Mouse (Mus musculus) midbrain, embryonic 12.5 days (tissue): Measurements from ENCODE around the gene Togaram1. TPM values are rescaled to one million over a fixed set of nuclear protein-coding genes. Genes with fewer than 3 reads are reported as not detected.

ENCODE experiments used
- ATAC-seq: fragments of 200-750 bp; cut with Nextera tagmentation; 2 replicates; pipeline ENCODE4 v1.8.0; 2017; ENCODE audit warnings: low read depth, moderate TSS enrichment, moderate library complexity; ENCODE audit not compliant: low FRiP score
- H3K27ac ChIP-seq: fragments of 300-500 bp; sonication (generic); replicated peaks from 2 replicates; pipeline ENCODE4 v1.5.1; 2016; ENCODE audit warnings: mild to moderate bottlenecking
- H3K27me3 ChIP-seq: fragments of 300-500 bp; sonication (generic); 2 replicates; pipeline ENCODE4 v1.6.1; 2016; ENCODE audit warnings: mild to moderate bottlenecking
- H3K36me3 ChIP-seq: fragments of 300-500 bp; sonication (generic); 2 replicates; pipeline ENCODE4 v1.6.1; 2016
- H3K4me1 ChIP-seq: fragments of 300-500 bp; sonication (generic); 2 replicates; pipeline ENCODE4 v1.6.1; 2016
- H3K4me2 ChIP-seq: fragments of 300-500 bp; sonication (generic); replicated peaks from 2 replicates; pipeline ENCODE4 v1.6.1; 2016; ENCODE audit warnings: mild to moderate bottlenecking, moderate library complexity
- H3K4me3 ChIP-seq: fragments of 300-500 bp; sonication (generic); 2 replicates; pipeline ENCODE4 v1.5.1; 2016; ENCODE audit warnings: mild to moderate bottlenecking
- H3K9ac ChIP-seq: fragments of 300-500 bp; sonication (generic); replicated peaks from 2 replicates; pipeline ENCODE4 v1.6.1; 2016; ENCODE audit warnings: mild to moderate bottlenecking, moderate library complexity
- H3K9me3 ChIP-seq: fragments of 300-500 bp; sonication (generic); 2 replicates; pipeline ENCODE4 v1.6.1; 2016; ENCODE audit warnings: mild to moderate bottlenecking
- WGBS: fragments of 180-500 bp; shearing (Covaris S2); methylation state at CpG from one replicate; pipeline ENCODE4 v1.1.7; 2016; 5-methylcytosine and 5-hydroxymethylcytosine counted together
- polyA plus RNA-seq: library from polyadenylated mRNA; unstranded; fragments of >200 nt; fragmentation: Nextera tagmentation; extraction: Ambion mirVana; gene quantifications from 2 replicates; pipeline ENCODE4 v1.2.1, GENCODE M21; 2016

Togaram1 gene
- polyA plus RNA-seq: 27.5 and 33.4 TPM in 2 replicates

DNA sequence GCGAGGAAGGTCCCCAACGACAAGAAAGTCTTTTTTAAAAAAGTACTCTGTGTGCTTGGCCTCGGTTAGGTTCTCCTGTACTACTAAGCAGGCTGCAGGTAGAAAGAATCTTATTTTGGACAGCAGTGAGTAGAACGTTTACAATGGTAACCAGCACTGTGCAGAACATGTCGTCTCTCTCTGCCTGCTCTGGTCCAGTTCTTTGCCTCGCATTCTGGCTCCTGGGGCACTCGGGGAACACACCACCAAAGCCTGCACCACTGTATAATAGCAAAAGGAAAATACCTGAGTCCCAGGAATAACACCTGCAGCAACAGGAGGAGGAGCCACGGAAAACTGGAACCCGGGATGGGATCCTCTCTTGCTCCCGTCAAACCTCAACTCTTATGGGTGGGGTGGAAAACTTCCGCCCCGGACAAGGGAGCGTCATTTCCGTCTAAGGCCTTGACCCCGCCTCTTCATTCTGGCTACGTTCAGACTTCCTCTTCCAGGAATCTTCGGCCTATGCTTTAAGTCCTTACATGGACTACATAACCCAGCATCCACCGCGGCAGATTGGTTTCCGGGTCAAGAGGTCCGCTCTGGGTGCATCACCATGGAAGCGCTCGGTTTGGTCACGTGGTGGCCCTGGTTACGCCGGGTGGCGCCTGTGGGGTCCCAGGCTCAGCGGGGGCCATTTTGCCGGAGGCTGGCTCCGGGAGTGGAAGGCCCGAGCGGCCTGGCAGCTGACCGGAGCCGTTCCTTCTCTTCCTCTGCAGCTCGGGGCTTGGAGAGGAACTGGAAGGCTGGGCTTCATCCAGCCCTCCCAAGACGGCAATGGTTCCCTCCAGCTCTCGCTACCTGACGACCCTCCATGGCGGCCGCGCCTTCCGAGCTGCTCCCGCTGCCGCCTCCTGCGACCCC, at the start of gene Togaram1, which contains the start of gene Klhl28:
Gene Togaram1, plus strand, starts transcription at position 681 of the 903 bp plus-strand sequence.
Gene Klhl28, minus strand, starts transcription at position 411 of the 903 bp plus-strand sequence.
- peak; percentile 99 for ATAC-seq
- H3K36me3 ChIP-seq: no peaks in the 10 kb centered on the region
- H3K4me3 ChIP-seq: peak within 1 kb of the TSS; percentile 67
- peak within 1 kb of the TSS; percentile 92 for H3K27ac ChIP-seq
- H3K27me3 ChIP-seq: no peaks in the 10 kb centered on the region
- WGBS: 1% methylated on average over 45 of the region's 45 CpGs
- H3K9ac ChIP-seq: peak within 1 kb of the TSS; percentile 92
- peaks cover 34% of the 10 kb centered on the region for H3K4me1 ChIP-seq
- peak within 1 kb of the TSS; percentile 98 for H3K4me2 ChIP-seq
- no peaks in the 10 kb centered on the region for H3K9me3 ChIP-seq

GRCm38 (mm10) chr12:64916735-64917134, 48.9 kb upstream of the Togaram1 start:
- Histone ChIP-seq H3K27ac (no peak overlapping the region), H3K9ac (no peak overlapping the region), H3K4me1 (no peaks in the 10 kb centered on the region), H3K4me3 (no peak overlapping the region), H3K36me3 (no peaks in the 10 kb centered on the region), H3K27me3 (peaks cover 5% of the 10 kb centered on the region), H3K9me3 (no peaks in the 10 kb centered on the region), H3K4me2 (no peak overlapping the region)
- no peak for ATAC-seq

DNA sequence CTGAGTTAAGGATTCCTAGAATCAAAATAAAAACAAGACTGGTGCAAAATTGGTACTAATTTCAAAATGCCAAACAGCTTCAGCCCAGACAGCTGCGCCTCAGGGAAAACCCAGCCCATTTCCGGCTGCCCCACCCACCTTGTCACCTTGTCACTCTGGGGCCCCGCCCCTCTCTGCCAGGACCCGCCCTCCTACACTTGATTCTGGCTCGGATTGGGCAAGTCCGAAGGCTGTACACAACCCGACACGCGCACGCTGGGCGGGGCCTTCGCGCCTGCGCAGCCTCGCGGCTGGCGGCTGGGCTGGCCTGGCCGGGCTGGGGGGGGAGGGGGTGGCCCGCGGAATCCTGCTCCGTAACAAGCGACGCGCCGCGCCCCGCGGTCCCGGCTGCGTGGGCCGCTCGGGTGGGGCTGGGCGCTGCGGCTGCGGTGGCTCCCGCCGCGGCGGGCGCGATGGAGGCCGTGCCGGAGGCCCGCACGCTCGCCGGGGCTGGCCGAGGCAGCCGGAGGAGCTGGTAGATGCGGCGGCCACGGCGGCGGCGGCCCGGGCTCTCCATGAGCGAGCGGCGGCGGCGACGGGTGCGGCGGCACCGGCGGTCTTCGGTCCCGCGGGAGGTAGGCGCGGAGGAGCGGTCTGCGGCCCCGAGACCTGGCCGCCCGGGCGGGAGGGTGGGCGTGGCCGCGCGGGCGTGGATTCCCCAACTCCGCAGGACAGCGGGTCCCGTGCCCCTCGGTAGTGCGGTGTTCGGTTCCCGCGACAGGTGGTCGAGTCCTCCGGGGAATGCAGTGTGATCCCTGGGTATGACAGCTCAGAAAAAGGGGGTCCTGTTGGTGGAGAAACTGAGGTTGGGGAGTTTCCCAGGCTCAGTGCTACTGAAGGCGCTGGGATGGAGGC, 47.8 kb upstream of the Togaram1 start, which contains the start of gene Gm527:
Gene Gm527, plus strand, starts transcription at position 329 of the 894 bp plus-strand sequence.
- Histone ChIP-seq H3K36me3 (peaks cover 6% of the 10 kb centered on the region; the same call in 1 of the 2 replicates), H3K9me3 (no peaks in the 10 kb centered on the region), H3K27me3 (peaks cover 5% of the 10 kb centered on the region), H3K9ac (peak within 1 kb of the TSS; percentile 87), H3K4me1 (no peaks in the 10 kb centered on the region), H3K4me3 (peak within 1 kb of the TSS; percentile 77), H3K27ac (peak within 1 kb of the TSS; percentile 74), H3K4me2 (peak within 1 kb of the TSS; percentile 84)
- under 1% methylated on average over 53 of the region's 93 CpGs for WGBS
- peak; percentile 100 for ATAC-seq

GRCm38 (mm10) chr12:64937493-64937892, 28.1 kb upstream of the Togaram1 start:
- WGBS: 84% methylated on average over 2 of the region's 2 CpGs

GRCm38 (mm10) chr12:64964560-64964959, 1.0 kb upstream of the Togaram1 start:
- Histone ChIP-seq H3K9me3 (no peaks in the 10 kb centered on the region), H3K27ac (no peak overlapping the region), H3K4me3 (peak overlapping the region; percentile 67), H3K27me3 (no peaks in the 10 kb centered on the region), H3K4me2 (peak overlapping the region; percentile 83), H3K9ac (peak overlapping the region; percentile 71), H3K4me1 (peaks cover 30% of the 10 kb centered on the region), H3K36me3 (no peaks in the 10 kb centered on the region)
- WGBS: 26% methylated on average over 4 of the region's 4 CpGs
- no peak for ATAC-seq

More at GRCm38 (mm10) chr12:64937493-64937892, 28.1 kb upstream of the Togaram1 start:
- Histone ChIP-seq H3K9me3 (no peaks in the 10 kb centered on the region), H3K4me2 (no peak overlapping the region), H3K27me3 (no peaks in the 10 kb centered on the region), H3K27ac (no peak overlapping the region), H3K4me3 (no peak overlapping the region), H3K9ac (no peak overlapping the region), H3K4me1 (no peaks in the 10 kb centered on the region), H3K36me3 (peaks cover 10% of the 10 kb centered on the region; the same call in 1 of the 2 replicates)
- no peak for ATAC-seq

- ATAC-seq: no peak
- Histone ChIP-seq H3K27me3 (no peaks in the 10 kb centered on the region), H3K36me3 (no peaks in the 10 kb centered on the region), H3K4me1 (peaks cover 41% of the 10 kb centered on the region), H3K9me3 (no peaks in the 10 kb centered on the region), H3K4me3 (peak overlapping the region; percentile 67), H3K9ac (peak overlapping the region; percentile 92), H3K27ac (peak overlapping the region; percentile 92), H3K4me2 (peak overlapping the region; percentile 98)
- WGBS: under 1% methylated on average over 43 of the region's 44 CpGs
Observed at GRCm38 (mm10) chr12:64966101-64966631, 562 bp downstream of the Togaram1 start.

GRCm38 (mm10) chr12:64966652-64967435, 1.2 kb downstream of the Togaram1 start:
- Histone ChIP-seq H3K4me1 (peaks cover 44% of the 10 kb centered on the region), H3K36me3 (no peaks in the 10 kb centered on the region), H3K27ac (peak overlapping the region; percentile 92; the same call in 1 of the 2 replicates), H3K27me3 (no peaks in the 10 kb centered on the region), H3K4me2 (peak overlapping the region; percentile 98), H3K4me3 (peak overlapping the region; percentile 67), H3K9ac (peak overlapping the region; percentile 92), H3K9me3 (no peaks in the 10 kb centered on the region)
- 4% methylated on average over 19 of the region's 19 CpGs for WGBS
- no peak for ATAC-seq

DNA sequence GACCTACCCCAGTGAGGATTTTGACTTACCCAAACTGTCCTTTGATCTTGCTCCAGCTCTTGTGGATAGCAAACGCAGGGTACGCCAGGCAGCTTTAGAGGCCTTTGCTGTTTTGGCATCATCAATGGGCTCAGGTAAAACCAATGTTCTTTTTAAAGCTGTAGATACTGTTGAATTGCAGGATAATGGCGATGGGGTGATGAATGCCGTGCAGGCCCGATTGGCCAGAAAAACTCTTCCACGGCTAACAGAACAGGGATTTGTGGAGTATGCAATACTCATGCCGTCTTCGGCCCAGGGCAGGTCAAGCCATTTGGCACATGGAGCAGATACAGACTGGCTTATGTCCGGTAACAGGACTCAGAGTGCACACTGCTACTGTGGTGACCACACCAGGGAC, 1.9 kb downstream of the Togaram1 start:
- no peaks in the 10 kb centered on the region for H3K9me3 ChIP-seq
- peak overlapping the region; percentile 92 for H3K9ac ChIP-seq
- no peaks in the 10 kb centered on the region for H3K27me3 ChIP-seq
- peak overlapping the region; percentile 98 for H3K4me2 ChIP-seq
- ATAC-seq: no peak
- WGBS: 2% methylated on average over 9 of the region's 9 CpGs
- H3K4me1 ChIP-seq: peaks cover 48% of the 10 kb centered on the region
- no peaks in the 10 kb centered on the region for H3K36me3 ChIP-seq
- H3K4me3 ChIP-seq: peak overlapping the region; percentile 67
- 0 out of 2 replicates have a peak overlapping the region, but pooled peaks have one; percentile 20 for H3K27ac ChIP-seq

DNA sequence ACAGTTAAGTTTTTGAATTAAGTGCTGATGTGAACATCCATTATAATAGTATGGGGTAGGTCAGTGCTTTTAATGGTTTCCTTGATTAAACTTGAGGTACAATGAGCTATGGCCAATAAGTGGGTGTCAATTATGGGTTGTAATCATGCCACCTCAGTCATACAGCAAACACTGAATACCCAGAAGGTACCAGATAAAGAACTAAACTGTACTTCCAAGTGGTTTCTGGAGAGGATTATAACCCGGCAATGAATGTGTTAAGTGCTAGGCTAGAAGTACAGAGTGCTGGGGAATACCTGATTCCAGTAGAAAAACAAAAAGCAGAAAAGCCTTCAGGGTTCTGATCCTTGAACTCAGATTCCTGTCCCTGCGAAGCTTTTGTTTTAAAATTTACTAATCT, 2.5 kb downstream of the Togaram1 start:
- H3K27ac ChIP-seq: no peak overlapping the region
- H3K9ac ChIP-seq: peak overlapping the region; percentile 92
- H3K4me2 ChIP-seq: peak overlapping the region; percentile 98
- H3K9me3 ChIP-seq: no peaks in the 10 kb centered on the region
- no peaks in the 10 kb centered on the region for H3K36me3 ChIP-seq
- ATAC-seq: no peak
- WGBS: 5% methylated on average over 2 of the region's 2 CpGs
- H3K27me3 ChIP-seq: no peaks in the 10 kb centered on the region
- H3K4me1 ChIP-seq: peaks cover 48% of the 10 kb centered on the region
- H3K4me3 ChIP-seq: peak overlapping the region; percentile 67

DNA sequence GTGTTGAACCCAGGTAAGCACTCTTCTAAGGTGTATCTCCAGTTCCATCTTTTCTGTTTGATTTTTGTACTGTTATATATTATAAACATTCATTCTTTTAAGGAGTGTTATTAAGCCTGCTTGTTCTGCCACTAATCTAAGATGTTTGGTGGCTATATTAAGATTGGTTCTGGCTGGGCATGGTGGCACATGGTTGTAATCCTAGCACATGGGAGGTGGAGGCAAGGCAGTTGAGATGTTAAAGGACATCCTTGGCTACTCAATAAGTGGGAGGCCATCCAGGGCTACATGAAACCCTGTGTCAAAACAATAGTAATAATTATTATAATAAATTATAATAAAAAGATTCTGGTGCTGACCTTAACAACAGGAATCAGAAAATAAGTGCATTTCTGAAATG, 5.8 kb downstream of the Togaram1 start:
- Histone ChIP-seq H3K4me1 (peaks cover 44% of the 10 kb centered on the region), H3K36me3 (no peaks in the 10 kb centered on the region), H3K4me3 (no peak overlapping the region), H3K4me2 (peak overlapping the region; percentile 52), H3K27ac (no peak overlapping the region), H3K9me3 (no peaks in the 10 kb centered on the region), H3K9ac (no peak overlapping the region), H3K27me3 (no peaks in the 10 kb centered on the region)
- no peak for ATAC-seq

GRCm38 (mm10) chr12:64972063-64972462, 6.5 kb downstream of the Togaram1 start:
- 0 out of 2 replicates have a peak, but pooled peaks cover 1% of the 10 kb centered on the region for H3K36me3 ChIP-seq
- ATAC-seq: no peak
- H3K27ac ChIP-seq: no peak overlapping the region
- no peak overlapping the region for H3K4me3 ChIP-seq
- H3K9me3 ChIP-seq: no peaks in the 10 kb centered on the region
- WGBS: 80% methylated on average over 6 of the region's 6 CpGs
- no peak overlapping the region for H3K9ac ChIP-seq
- H3K4me1 ChIP-seq: peaks cover 38% of the 10 kb centered on the region
- H3K27me3 ChIP-seq: no peaks in the 10 kb centered on the region
- peak overlapping the region; percentile 18; the same call in 1 of the 2 replicates for H3K4me2 ChIP-seq
